Mouse (Mus musculus) cortical plate, adult 2 months (tissue): ENCODE measurements around the gene Olfr1052. TPM values are rescaled to one million over a fixed set of nuclear protein-coding genes. Genes with fewer than 3 reads are reported as not detected.
"Not testable (repeated sequence)": the region's sequence is repeated elsewhere in the genome, so short reads cannot be mapped to it uniquely, and the experiment has no call there.

ENCODE experiments used
- H3K27ac ChIP-seq: fragments of 200-500 bp; 2 replicates; pipeline ENCODE4 v1.5.1; 2012; ENCODE audit warnings: low read length, control low read depth, inconsistent platforms; ENCODE audit not compliant: insufficient read depth
- H3K4me1 ChIP-seq: fragments of 200-500 bp; 2 replicates; pipeline ENCODE4 v1.6.1; 2011; ENCODE audit warnings: low read length; ENCODE audit not compliant: control insufficient read depth, insufficient read depth
- H3K4me3 ChIP-seq: fragments of 200-500 bp; 2 replicates; pipeline ENCODE4 v1.5.1; 2011; ENCODE audit warnings: mild to moderate bottlenecking, low read length, control low read depth; ENCODE audit not compliant: insufficient read depth
- CTCF ChIP-seq: fragments of 200-500 bp; IDR thresholded peaks from 2 replicates; pipeline ENCODE4 v1.5.1; 2011; ENCODE audit warnings: mild to moderate bottlenecking, control low read depth, low read length; ENCODE audit not compliant: insufficient read depth; ENCODE audit errors: extremely low read depth
- POLR2A ChIP-seq: fragments of 200-500 bp; IDR thresholded peaks from 2 replicates; pipeline ENCODE4 v1.6.1; 2011; ENCODE audit warnings: mild to moderate bottlenecking, low read length, control low read depth; ENCODE audit not compliant: insufficient read depth; ENCODE audit errors: extremely low read depth
- polyA plus RNA-seq: library from polyadenylated mRNA; depleted of rRNA; stranded (reverse); fragments of >200 nt; gene quantifications from 2 replicates; pipeline ENCODE4 v1.2.3, GENCODE M21; 2012; rRNA removed

The Olfr1052 gene
- polyA plus RNA-seq, result not detected in 2 replicates

GRCm38 (mm10) chr2:86292155-86292554 lies at the start of gene Olfr1052:
Olfr1052 (plus strand) TSS chr2:86292455.
- Histone ChIP-seq H3K27ac (no peak within 1 kb of the TSS), H3K4me3 (no peak within 1 kb of the TSS), H3K4me1 (no peaks in the 10 kb centered on the region)
- no peak for TF ChIP-seq CTCF
- no peak for TF ChIP-seq POLR2A

- H3K4me3 ChIP-seq, H3K27ac ChIP-seq, H3K4me1 ChIP-seq: not testable (repeated sequence)
These were observed 34.0 kb upstream of the Olfr1052 start, which contains the start of gene Olfr1049 for GRCm38 (mm10) chr2:86258228-86258627. Olfr1049 (minus strand) TSS chr2:86258328.

GRCm38 (mm10) chr2:86278988-86279387 lies 13.3 kb upstream of the Olfr1052 start, which contains the start of gene Olfr1051:
Olfr1051 (minus strand) TSS chr2:86279088.
- not testable (repeated sequence) for H3K4me3 ChIP-seq, H3K27ac ChIP-seq

GRCm38 (mm10) chr2:86315184-86315583 lies 22.9 kb downstream of the Olfr1052 start, which contains the start of gene Olfr1053:
Olfr1053 (minus strand) TSS chr2:86315284.
- Histone ChIP-seq H3K4me1 (no peaks in the 10 kb centered on the region), H3K4me3 (no peak within 1 kb of the TSS), H3K27ac (no peak within 1 kb of the TSS)
- no peak for TF ChIP-seq POLR2A
- TF ChIP-seq CTCF, result no peak

More at GRCm38 (mm10) chr2:86278988-86279387, 13.3 kb upstream of the Olfr1052 start, which contains the start of gene Olfr1051:
- not testable (repeated sequence) for H3K4me1 ChIP-seq

GRCm38 (mm10) chr2:86335333-86335732 lies 43.1 kb downstream of the Olfr1052 start, which contains the start of gene Olfr1054:
Olfr1054 (minus strand) TSS chr2:86335433.
- no peak within 1 kb of the TSS for H3K4me3 ChIP-seq
- TF ChIP-seq CTCF, result no peak
- TF ChIP-seq POLR2A, result no peak

More at GRCm38 (mm10) chr2:86335333-86335732, 43.1 kb downstream of the Olfr1052 start, which contains the start of gene Olfr1054:
- H3K27ac ChIP-seq, result no peak within 1 kb of the TSS
- H3K4me1 ChIP-seq, result no peaks in the 10 kb centered on the region

Other genes starting within 250 kb of the Olfr1052 start
- gene Olfr1034, start 246.6 kb upstream of the Olfr1052 start, polyA plus RNA-seq, result 0.02 TPM in 1 of 2 replicates, not detected in the other
- gene Olfr1036, start 218.5 kb upstream of the Olfr1052 start, polyA plus RNA-seq, result not detected in 2 replicates
- gene Olfr1037, start 205.1 kb upstream of the Olfr1052 start, polyA plus RNA-seq, result not detected in 2 replicates
- not detected in 2 replicates for gene Olfr1039, start 156.5 kb upstream of the Olfr1052 start, polyA plus RNA-seq
- gene Olfr1040, start 145.7 kb upstream of the Olfr1052 start, polyA plus RNA-seq, result not detected in 2 replicates
- gene Olfr1042, start 130.6 kb upstream of the Olfr1052 start, polyA plus RNA-seq, result not detected in 2 replicates
- not detected in 2 replicates for gene Olfr1043, start 124.9 kb upstream of the Olfr1052 start, polyA plus RNA-seq
- not detected in 2 replicates for gene Olfr1044, start 114.6 kb upstream of the Olfr1052 start, polyA plus RNA-seq
- not detected in 2 replicates for gene Olfr52, start 106.8 kb upstream of the Olfr1052 start, polyA plus RNA-seq
- not detected in 2 replicates for gene Olfr1045, start 89.4 kb upstream of the Olfr1052 start, polyA plus RNA-seq
- not detected in 2 replicates for gene Olfr1046, start 73.1 kb upstream of the Olfr1052 start, polyA plus RNA-seq
- not detected in 2 replicates for gene Olfr1047, start 61.1 kb upstream of the Olfr1052 start, polyA plus RNA-seq
- not detected in 2 replicates for gene Olfr1048, start 52.2 kb upstream of the Olfr1052 start, polyA plus RNA-seq
- not detected in 2 replicates for gene Olfr1049, start 34.1 kb upstream of the Olfr1052 start, polyA plus RNA-seq
- gene Olfr1051, start 13.4 kb upstream of the Olfr1052 start, polyA plus RNA-seq, result not detected in 2 replicates
- not detected in 2 replicates for gene Olfr1053, start 22.8 kb downstream of the Olfr1052 start, polyA plus RNA-seq
- gene Olfr1054, start 43.0 kb downstream of the Olfr1052 start, polyA plus RNA-seq, result not detected in 2 replicates
- gene Olfr1055, start 57.8 kb downstream of the Olfr1052 start, polyA plus RNA-seq, result not detected in 2 replicates
- not detected in 2 replicates for gene Olfr1056, start 70.0 kb downstream of the Olfr1052 start, polyA plus RNA-seq
- gene Olfr1057, start 85.9 kb downstream of the Olfr1052 start, polyA plus RNA-seq, result not detected in 2 replicates
- not detected in 2 replicates for gene Olfr1058, start 96.1 kb downstream of the Olfr1052 start, polyA plus RNA-seq
- not detected in 2 replicates for gene Olfr1061, start 121.6 kb downstream of the Olfr1052 start, polyA plus RNA-seq
- not detected in 2 replicates for gene Olfr1062, start 134.3 kb downstream of the Olfr1052 start, polyA plus RNA-seq
- not detected in 2 replicates for gene Olfr1065, start 158.1 kb downstream of the Olfr1052 start, polyA plus RNA-seq
- gene Olfr1066, start 163.8 kb downstream of the Olfr1052 start, polyA plus RNA-seq, result not detected in 2 replicates
- not detected in 2 replicates for gene Olfr228, start 194.9 kb downstream of the Olfr1052 start, polyA plus RNA-seq
- not detected in 2 replicates for gene Olfr1076, start 216.0 kb downstream of the Olfr1052 start, polyA plus RNA-seq